Mouse (Mus musculus): ENCODE measurements around the gene Lyzl6. TPM values are rescaled to one million over a fixed set of nuclear protein-coding genes. Genes with fewer than 3 reads are reported as not detected.

Gene Lyzl6
- polyA plus RNA-seq, 1 experiment from 2014 or later = not detected

GRCm38 (mm10) chr11:103648656-103649055 is 10.0 kb upstream of the Lyzl6 start:
- 23% methylated on average over 7 of the region's 7 CpGs for WGBS
- Histone ChIP-seq H3K9ac (ENCODE audit: low read depth, low read length) (no peak overlapping the region), H3K27ac (ENCODE audit: low read depth, low read length) (no peak overlapping the region), H3K4me1 (ENCODE audit: control insufficient read depth, insufficient read depth, low read depth, low read length) (peaks cover 12% of the 10 kb centered on the region), H3K4me3 (ENCODE audit: low read length) (no peak overlapping the region), H3K27me3 (replicated peaks; ENCODE audit: control insufficient read depth, insufficient read depth, low read length) (peaks cover 56% of the 10 kb centered on the region), H3K36me3 (ENCODE audit: control insufficient read depth, insufficient read depth, low read length) (no peaks in the 10 kb centered on the region), H3K4me2 (ENCODE audit: low read length) (no peak overlapping the region; the same call in 1 of the 2 replicates), H3K9me3 (ENCODE audit: control insufficient read depth, low read length) (no peaks in the 10 kb centered on the region)
- ATAC-seq = no peak

GRCm38 (mm10) chr11:103647921-103648620 is 9.4 kb upstream of the Lyzl6 start:
- no peak overlapping the region for H3K4me3 ChIP-seq (ENCODE audit: low read length)
- H3K27me3 ChIP-seq (replicated peaks; ENCODE audit: control insufficient read depth, insufficient read depth, low read length) = peaks cover 56% of the 10 kb centered on the region
- peaks cover 12% of the 10 kb centered on the region for H3K4me1 ChIP-seq (ENCODE audit: control insufficient read depth, insufficient read depth, low read depth, low read length)
- no peaks in the 10 kb centered on the region for H3K36me3 ChIP-seq (ENCODE audit: control insufficient read depth, insufficient read depth, low read length)
- ATAC-seq = no peak
- 13% methylated on average over 11 of the region's 11 CpGs for WGBS
- no peak overlapping the region for H3K27ac ChIP-seq (ENCODE audit: low read depth, low read length)
- H3K9me3 ChIP-seq (ENCODE audit: control insufficient read depth, low read length) = no peaks in the 10 kb centered on the region
- H3K4me2 ChIP-seq (ENCODE audit: low read length) = no peak overlapping the region
- H3K9ac ChIP-seq (ENCODE audit: low read depth, low read length) = no peak overlapping the region

DNA sequence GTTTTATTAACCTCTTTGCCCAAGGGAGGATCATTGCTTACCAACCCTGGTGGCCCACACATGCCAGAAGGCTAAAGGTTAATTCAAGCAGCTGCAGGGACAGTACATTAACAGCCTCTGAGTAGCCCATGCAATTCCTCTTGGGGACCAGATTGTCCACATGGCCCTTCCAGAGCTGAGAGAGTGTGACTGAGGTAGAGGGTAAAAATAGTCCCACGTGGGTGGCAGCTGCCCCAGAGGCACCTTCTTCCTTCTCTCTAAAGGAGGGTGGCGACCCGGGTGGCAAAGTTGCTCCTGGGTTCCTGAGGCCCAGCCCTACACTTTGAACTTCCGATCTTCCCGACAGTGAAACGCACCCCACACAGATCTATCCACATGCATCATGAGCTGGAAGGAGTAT is 7.6 kb upstream of the Lyzl6 start:
- no peaks in the 10 kb centered on the region for H3K9me3 ChIP-seq (ENCODE audit: control insufficient read depth, low read length)
- H3K27me3 ChIP-seq (replicated peaks; ENCODE audit: control insufficient read depth, insufficient read depth, low read length) = peaks cover 42% of the 10 kb centered on the region
- H3K27ac ChIP-seq (ENCODE audit: low read depth, low read length) = no peak overlapping the region
- H3K36me3 ChIP-seq (ENCODE audit: control insufficient read depth, insufficient read depth, low read length) = no peaks in the 10 kb centered on the region
- WGBS = 83% methylated on average over 6 of the region's 6 CpGs
- ATAC-seq = no peak
- no peak overlapping the region for H3K4me2 ChIP-seq (ENCODE audit: low read length)
- H3K4me3 ChIP-seq (ENCODE audit: low read length) = no peak overlapping the region
- no peak overlapping the region for H3K9ac ChIP-seq (ENCODE audit: low read depth, low read length)
- H3K4me1 ChIP-seq (ENCODE audit: control insufficient read depth, insufficient read depth, low read depth, low read length) = peaks cover 12% of the 10 kb centered on the region

DNA sequence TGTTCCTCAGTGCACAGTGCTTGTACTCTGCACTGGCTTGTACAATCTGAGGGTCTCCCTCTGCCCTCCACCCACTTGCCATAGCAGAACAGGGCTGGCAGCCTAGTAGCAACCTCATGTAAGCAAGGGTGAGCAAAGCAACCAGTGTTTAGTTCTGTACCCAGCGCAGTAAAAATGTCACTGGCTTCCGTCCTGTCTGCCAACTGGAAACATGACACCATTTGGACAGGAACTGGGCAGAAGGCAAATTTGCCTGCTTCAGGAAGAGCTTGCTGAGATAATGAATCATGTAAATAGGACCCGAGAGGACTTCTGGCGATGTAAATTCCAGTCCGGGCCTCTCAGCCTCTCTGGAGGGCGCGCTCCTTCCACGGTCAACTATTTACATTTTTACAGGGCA is 7.0 kb upstream of the Lyzl6 start:
- WGBS = 74% methylated on average over 8 of the region's 8 CpGs
- Histone ChIP-seq H3K4me2 (ENCODE audit: low read length) (no peak overlapping the region), H3K27ac (ENCODE audit: low read depth, low read length) (no peak overlapping the region), H3K9ac (ENCODE audit: low read depth, low read length) (no peak overlapping the region), H3K36me3 (ENCODE audit: control insufficient read depth, insufficient read depth, low read length) (no peaks in the 10 kb centered on the region), H3K27me3 (replicated peaks; ENCODE audit: control insufficient read depth, insufficient read depth, low read length) (peaks cover 37% of the 10 kb centered on the region), H3K4me3 (ENCODE audit: low read length) (no peak overlapping the region), H3K9me3 (ENCODE audit: control insufficient read depth, low read length) (no peaks in the 10 kb centered on the region), H3K4me1 (ENCODE audit: control insufficient read depth, insufficient read depth, low read depth, low read length) (peaks cover 12% of the 10 kb centered on the region)
- ATAC-seq = no peak

DNA sequence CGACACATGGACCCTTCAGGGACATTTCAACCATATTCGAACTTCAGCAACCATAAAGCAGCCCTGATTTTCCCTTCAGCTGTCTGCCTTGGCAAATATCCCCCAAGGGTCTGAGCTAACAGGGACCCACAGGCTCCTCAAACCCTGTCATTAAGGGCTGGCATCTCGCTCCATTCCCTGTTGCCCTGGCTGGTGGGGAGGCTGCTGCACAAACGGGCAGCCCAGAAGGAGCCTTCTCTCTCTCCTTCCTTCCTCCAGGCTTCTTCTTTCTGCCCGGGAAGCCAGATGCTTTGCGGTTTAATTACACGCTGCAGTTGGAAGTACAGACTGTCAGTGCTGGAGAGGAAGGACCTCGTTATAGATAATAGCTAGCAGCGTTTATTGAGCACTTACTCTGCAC is 4.5 kb upstream of the Lyzl6 start:
- H3K27me3 ChIP-seq (replicated peaks; ENCODE audit: control insufficient read depth, insufficient read depth, low read length) = peaks cover 20% of the 10 kb centered on the region
- H3K4me3 ChIP-seq (ENCODE audit: low read length) = no peak overlapping the region
- no peak for ATAC-seq
- H3K4me1 ChIP-seq (ENCODE audit: control insufficient read depth, insufficient read depth, low read depth, low read length) = no peaks in the 10 kb centered on the region
- 77% methylated on average over 9 of the region's 9 CpGs for WGBS
- no peak overlapping the region for H3K27ac ChIP-seq (ENCODE audit: low read depth, low read length)
- no peak overlapping the region for H3K9ac ChIP-seq (ENCODE audit: low read depth, low read length)
- H3K4me2 ChIP-seq (ENCODE audit: low read length) = no peak overlapping the region
- H3K36me3 ChIP-seq (ENCODE audit: control insufficient read depth, insufficient read depth, low read length) = no peaks in the 10 kb centered on the region
- no peaks in the 10 kb centered on the region for H3K9me3 ChIP-seq (ENCODE audit: control insufficient read depth, low read length)

GRCm38 (mm10) chr11:103639407-103639946 is 787 bp upstream of the Lyzl6 start:
- no peaks in the 10 kb centered on the region for H3K9me3 ChIP-seq (ENCODE audit: control insufficient read depth, low read length)
- WGBS = 6% methylated on average over 10 of the region's 10 CpGs
- no peaks in the 10 kb centered on the region for H3K4me1 ChIP-seq (ENCODE audit: control insufficient read depth, insufficient read depth, low read depth, low read length)
- no peak overlapping the region for H3K4me3 ChIP-seq (ENCODE audit: low read length)
- ATAC-seq = no peak
- H3K27ac ChIP-seq (ENCODE audit: low read depth, low read length) = no peak overlapping the region
- peak overlapping the region; percentile 41 for H3K4me2 ChIP-seq (ENCODE audit: low read length)
- H3K9ac ChIP-seq (ENCODE audit: low read depth, low read length) = no peak overlapping the region
- no peaks in the 10 kb centered on the region; the same call in 1 of the 2 replicates for H3K27me3 ChIP-seq (replicated peaks; ENCODE audit: control insufficient read depth, insufficient read depth, low read length)
- H3K36me3 ChIP-seq (ENCODE audit: control insufficient read depth, insufficient read depth, low read length) = no peaks in the 10 kb centered on the region

DNA sequence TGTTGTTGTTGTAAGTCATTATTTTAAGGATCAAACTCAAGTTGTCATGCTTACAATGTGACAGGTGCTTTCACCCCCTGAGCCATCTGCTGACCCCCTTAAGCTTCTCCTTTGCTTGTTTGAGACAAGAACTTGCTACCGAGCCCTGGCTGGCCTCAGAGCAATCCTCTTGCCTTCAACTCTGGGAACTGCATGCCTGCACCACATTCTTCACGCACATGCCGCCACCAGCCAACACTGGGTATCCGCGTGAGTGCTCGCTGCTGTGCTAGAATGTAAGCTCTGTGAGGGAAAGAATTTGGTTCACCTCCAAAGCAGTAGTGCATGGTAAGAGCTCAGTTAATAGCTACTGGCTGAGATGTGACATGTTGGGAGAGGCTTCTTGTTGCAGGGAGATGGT is 2.4 kb downstream of the Lyzl6 start:
- no peaks in the 10 kb centered on the region; the same call in 1 of the 2 replicates for H3K27me3 ChIP-seq (replicated peaks; ENCODE audit: control insufficient read depth, insufficient read depth, low read length)
- 79% methylated on average over 6 of the region's 6 CpGs for WGBS
- H3K36me3 ChIP-seq (ENCODE audit: control insufficient read depth, insufficient read depth, low read length) = no peaks in the 10 kb centered on the region
- no peak overlapping the region for H3K4me2 ChIP-seq (ENCODE audit: low read length)
- no peak overlapping the region for H3K27ac ChIP-seq (ENCODE audit: low read depth, low read length)
- no peaks in the 10 kb centered on the region for H3K9me3 ChIP-seq (ENCODE audit: control insufficient read depth, low read length)
- H3K4me1 ChIP-seq (ENCODE audit: control insufficient read depth, insufficient read depth, low read depth, low read length) = no peaks in the 10 kb centered on the region
- H3K4me3 ChIP-seq (ENCODE audit: low read length) = no peak overlapping the region
- ATAC-seq = no peak
- H3K9ac ChIP-seq (ENCODE audit: low read depth, low read length) = no peak overlapping the region

DNA sequence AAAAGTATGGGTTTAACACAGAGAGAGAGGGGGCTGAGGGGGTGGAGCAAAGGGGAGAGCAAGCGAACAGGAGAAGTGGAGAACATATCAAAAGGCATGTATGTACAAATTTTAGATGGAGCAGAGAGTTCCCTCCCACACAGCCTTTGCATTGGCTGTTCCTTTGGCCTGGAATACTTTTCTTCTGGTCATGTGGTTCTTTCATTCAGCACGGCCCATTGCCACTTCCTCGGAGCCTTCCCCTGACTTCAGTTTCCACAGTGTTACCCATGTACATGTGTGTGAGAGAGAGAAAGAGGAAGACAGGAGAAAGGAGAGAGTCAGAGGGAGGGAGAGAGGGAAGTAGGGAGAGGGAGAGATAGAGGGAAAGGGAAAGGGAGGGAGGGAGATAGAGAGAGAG is 3.2 kb downstream of the Lyzl6 start:
- no peaks in the 10 kb centered on the region for H3K9me3 ChIP-seq (ENCODE audit: control insufficient read depth, low read length)
- no peaks in the 10 kb centered on the region; the same call in 1 of the 2 replicates for H3K27me3 ChIP-seq (replicated peaks; ENCODE audit: control insufficient read depth, insufficient read depth, low read length)
- no peak overlapping the region for H3K27ac ChIP-seq (ENCODE audit: low read depth, low read length)
- no peak overlapping the region for H3K9ac ChIP-seq (ENCODE audit: low read depth, low read length)
- H3K4me1 ChIP-seq (ENCODE audit: control insufficient read depth, insufficient read depth, low read depth, low read length) = no peaks in the 10 kb centered on the region
- 88% methylated on average over 3 of the region's 3 CpGs for WGBS
- no peaks in the 10 kb centered on the region for H3K36me3 ChIP-seq (ENCODE audit: control insufficient read depth, insufficient read depth, low read length)
- H3K4me2 ChIP-seq (ENCODE audit: low read length) = no peak overlapping the region
- no peak overlapping the region for H3K4me3 ChIP-seq (ENCODE audit: low read length)
- ATAC-seq = no peak

GRCm38 (mm10) chr11:103634806-103635205 is 3.9 kb downstream of the Lyzl6 start:
- H3K27ac ChIP-seq (ENCODE audit: low read depth, low read length) = no peak overlapping the region
- 90% methylated on average over 7 of the region's 7 CpGs for WGBS
- H3K9me3 ChIP-seq (ENCODE audit: control insufficient read depth, low read length) = no peaks in the 10 kb centered on the region
- no peaks in the 10 kb centered on the region; the same call in 1 of the 2 replicates for H3K27me3 ChIP-seq (replicated peaks; ENCODE audit: control insufficient read depth, insufficient read depth, low read length)
- no peak overlapping the region for H3K4me3 ChIP-seq (ENCODE audit: low read length)
- ATAC-seq = no peak
- no peak overlapping the region for H3K9ac ChIP-seq (ENCODE audit: low read depth, low read length)
- H3K36me3 ChIP-seq (ENCODE audit: control insufficient read depth, insufficient read depth, low read length) = no peaks in the 10 kb centered on the region
- H3K4me1 ChIP-seq (ENCODE audit: control insufficient read depth, insufficient read depth, low read depth, low read length) = no peaks in the 10 kb centered on the region
- no peak overlapping the region for H3K4me2 ChIP-seq (ENCODE audit: low read length)
